In genomic region chr6:135313981-135314380, GRCm38 (mm10) we compare ENCODE assay signal across 17 mouse cellular contexts. TPM values are rescaled to one million over a fixed set of nuclear protein-coding genes. Genes with fewer than 3 reads are reported as not detected.
DNase-seq lines count a peak whose midpoint lies in the region; ATAC-seq lines count a peak whose summit lies in the region.
"Had no signal": no experiment of that assay in that cellular context is flagged by ENCODE, and none has a peak within 500 bp of the region (broad histone marks: within the 10 kb centered on the region; RNA-seq: fewer than 3 reads in every experiment).

No protein-coding gene starts in this region.

- DNase-seq in embryo, embryonic 10 days (ENCODE audit: low spot score), result peak; percentile 23
- no peak for DNase-seq in embryo, embryonic 9.5 days (ENCODE audit: extremely low spot score)
- peak; percentile 50 for DNase-seq in kidney, postnatal 10 days
- DNase-seq in kidney, postnatal 36 days, result no peak
- peak; percentile 28 for DNase-seq in embryo, embryonic 10.5 days (ENCODE audit: low spot score)
- DNase-seq in gastrocnemius, postnatal 36 days, result peak; percentile 46 to 60
- no peak for DNase-seq in thymus, postnatal 0 days (ENCODE audit: low spot score)
- DNase-seq: cerebellum, postnatal 36 days; liver; lung, adult 2 months; right cerebral cortex, postnatal 25 days had no signal

- intact Hi-C loops in gastrocnemius, postnatal 36 days (cut with DNase I), result no loop called here

- no peak for ATAC-seq in erythroblast, adult 5-6 weeks (replicated peaks; ENCODE audit: low FRiP score, poor library complexity, severe bottlenecking)
- ATAC-seq: forebrain, embryonic 15.5 days; intestine, embryonic 16.5 days had no signal

RNA-seq across cellular contexts. Expression of gene Pbp2, which starts 3.8 kb away (rescaled TPM):
- total RNA-seq in gastrocnemius, postnatal 36 days (2021), result not detected
- not detected in 2 replicates for polyA plus RNA-seq in thymus, postnatal 0 days (2015; fragmentation: Nextera tagmentation; extraction: Ambion mirVana)
- not detected in 2 replicates for total RNA-seq in erythroblast, adult 5-6 weeks (2015; ENCODE audit: low replicate concordance)
- total RNA-seq in erythroblast, adult 5-6 weeks (2017; ENCODE audit: low replicate concordance), result not detected in 2 replicates
- total RNA-seq: CH12.LX; granulocyte monocyte progenitor cell, adult 5-6 weeks; midbrain, postnatal 0 days had no signal
- polyA plus RNA-seq: forebrain, embryonic 15.5 days; lung, adult 2 months; midbrain, postnatal 0 days had no signal

RNA-seq across cellular contexts. Expression of gene Emp1, which starts 48.4 kb away (rescaled TPM):
- total RNA-seq in gastrocnemius, postnatal 36 days (2021), result 10 to 100 TPM; 25.5 to 34.9 TPM
- 10.4 and 12.8 TPM in 2 replicates for polyA plus RNA-seq in thymus, postnatal 0 days (2015; fragmentation: Nextera tagmentation; extraction: Ambion mirVana)
- total RNA-seq in erythroblast, adult 5-6 weeks (2015; ENCODE audit: low replicate concordance), result 0.42 and 2.3 TPM in 2 replicates
- total RNA-seq in erythroblast, adult 5-6 weeks (2017; ENCODE audit: low replicate concordance), result 2.1 TPM in 1 of 2 replicates, not detected in the other
- total RNA-seq: granulocyte monocyte progenitor cell, adult 5-6 weeks had no signal

RNA-seq across cellular contexts. Expression of gene Gsg1, which starts 59.8 kb away (rescaled TPM):
- total RNA-seq in gastrocnemius, postnatal 36 days (2021), result not detected
- polyA plus RNA-seq in thymus, postnatal 0 days (2015; fragmentation: Nextera tagmentation; extraction: Ambion mirVana), result 0.64 and 0.66 TPM in 2 replicates
- total RNA-seq in erythroblast, adult 5-6 weeks (2015; ENCODE audit: low replicate concordance), result not detected in 2 replicates
- not detected in 2 replicates for total RNA-seq in erythroblast, adult 5-6 weeks (2017; ENCODE audit: low replicate concordance)
- total RNA-seq: CH12.LX; granulocyte monocyte progenitor cell, adult 5-6 weeks had no signal

Comparison
In these comparisons a context has a peak if more than half of its experiments do, and no peak if none do; other contexts are left out.
1. DNase-seq: peak in embryo, embryonic 10 days (single experiment), kidney, postnatal 10 days (single experiment), embryo, embryonic 10.5 days (single experiment) and gastrocnemius, postnatal 36 days (2 of 2); none in embryo, embryonic 9.5 days (single experiment), kidney, postnatal 36 days (0 of 2) and thymus, postnatal 0 days (single experiment).
2. RNA of gene Emp1, which starts 48.4 kb away (total RNA-seq): 25.5 to 34.9 TPM in gastrocnemius, postnatal 36 days; 0.42 to 2.3 TPM in erythroblast, adult 5-6 weeks; every median in the first group is over 4 times any median in the second.